Mouse (Mus musculus): ENCODE measurements around the gene Serpinb1c.

- TF ChIP-seq POLR2A (IDR thresholded peaks at IDR 0.05; ENCODE audit: low read depth, low read length): no peak
- TF ChIP-seq CTCF (IDR thresholded peaks at IDR 0.05; ENCODE audit: extremely low read depth, insufficient read length, insufficient replicate concordance, low read depth, low read length): no peak
These were observed 31.2 kb upstream of the Serpinb1c start for GRCm38 (mm10) chr13:32929107-32929750.

Data from small intestine, adult 2 months (tissue).